Mouse (Mus musculus) embryonic fibroblast, embryonic 13.5 days (primary cell): ENCODE data around the gene Mrfap1.

Source experiments
- CTCF ChIP-seq: IDR thresholded peaks from 2 replicates; pipeline ENCODE4 v1.5.1; 2011; ENCODE audit warnings: mild to moderate bottlenecking, control low read depth, low read length, moderate library complexity, borderline replicate concordance; ENCODE audit not compliant: insufficient read depth
- POLR2A ChIP-seq: IDR thresholded peaks from 2 replicates; pipeline ENCODE4 v1.6.1; 2011; ENCODE audit warnings: low read depth, mild to moderate bottlenecking, control low read depth, low read length, moderate library complexity

DNA sequence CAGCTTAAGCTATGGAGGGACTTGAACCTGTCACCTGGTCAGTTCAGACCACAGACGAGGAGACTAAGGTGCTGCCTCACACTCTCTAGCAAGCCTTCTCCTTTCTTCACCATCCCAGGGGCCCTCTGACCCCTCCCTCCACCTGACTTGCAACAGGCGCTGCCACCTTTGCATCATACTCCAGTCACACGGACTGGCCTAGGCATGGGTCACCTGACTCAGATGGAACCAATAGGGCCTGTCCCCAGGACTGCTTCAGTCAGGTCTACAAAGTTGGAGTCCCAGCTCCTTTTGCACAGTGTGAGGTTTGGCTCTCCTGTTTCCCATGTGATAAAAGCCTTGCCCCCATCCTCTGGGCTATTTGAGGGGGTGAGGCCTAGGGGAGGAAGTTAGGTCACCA, 14.1 kb upstream of the Mrfap1 start:
- no peak for TF ChIP-seq CTCF
- no peak for TF ChIP-seq POLR2A
